Mouse (Mus musculus): ENCODE measurements around the gene Clic1.
A peak's percentile ranks its signal among the peaks of the same experiment; 100 is the strongest.
"Not testable (repeated sequence)": the region's sequence is repeated elsewhere in the genome, so short reads cannot be mapped to it uniquely, and the experiment has no call there.

Clic1 gene

DNA sequence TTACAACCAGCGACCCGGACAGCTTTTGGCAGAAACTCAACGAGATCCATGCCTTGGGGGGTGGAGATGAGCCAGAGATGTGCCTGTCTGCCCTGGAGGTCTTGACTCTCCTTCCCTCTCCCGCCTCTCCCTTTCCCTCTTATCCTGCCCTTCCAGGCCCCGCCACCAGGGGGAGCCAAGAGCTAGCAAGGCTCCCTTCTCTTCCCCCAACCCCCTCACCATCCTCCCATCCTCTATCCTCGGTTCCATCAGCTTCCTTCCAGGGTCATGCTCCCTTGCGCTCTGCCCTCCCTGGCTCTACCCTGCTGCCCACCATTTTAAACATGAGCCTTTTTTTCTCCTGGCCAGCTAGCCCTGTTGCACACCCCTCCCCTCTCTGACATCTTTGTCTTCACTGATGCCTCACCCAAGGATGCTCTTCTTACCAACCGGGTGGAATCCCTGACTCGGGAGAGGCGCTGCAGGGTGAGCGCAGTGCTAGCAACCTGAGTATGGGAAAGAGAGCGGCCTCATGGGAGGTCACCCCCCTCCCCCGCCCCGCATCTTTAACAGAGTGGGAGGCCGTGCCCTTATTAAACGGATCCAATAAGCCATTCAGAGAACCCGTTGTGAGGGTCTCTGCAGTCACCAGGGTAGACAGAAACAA lies 28.5 kb upstream of the Clic1 start:
- peak; percentile 93 for DNase-seq

DNA sequence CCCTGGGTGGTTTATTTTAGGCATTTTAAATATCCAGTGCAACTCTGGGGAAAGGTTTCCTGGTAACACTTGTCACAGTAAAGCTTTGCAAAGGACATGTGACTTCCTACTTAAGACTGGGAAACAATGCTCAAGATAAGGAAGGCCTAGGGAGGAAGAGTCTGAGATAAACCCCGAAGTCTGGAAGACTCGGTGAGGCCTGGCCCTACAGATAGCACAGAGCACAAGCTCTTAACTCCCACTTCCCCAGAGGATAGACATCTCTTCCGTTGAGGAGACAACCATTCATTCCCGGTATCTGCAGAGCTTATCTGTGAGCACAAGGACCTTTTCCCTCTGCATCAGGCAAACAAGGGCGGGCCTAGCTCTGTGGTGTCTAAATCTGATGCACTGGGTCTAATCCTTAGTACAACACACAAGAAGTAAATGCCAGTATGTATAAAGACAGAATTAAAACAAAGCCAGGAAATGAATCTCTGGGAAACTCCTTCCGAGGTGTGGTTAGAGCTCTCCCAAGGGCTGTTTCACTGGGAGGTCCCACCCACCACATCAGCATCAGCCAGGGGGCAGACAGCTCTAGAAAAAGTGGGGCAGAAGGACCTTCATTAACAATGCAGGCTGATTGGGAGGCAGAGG lies 27.8 kb upstream of the Clic1 start:
- DNase-seq: peak; percentile 46

DNA sequence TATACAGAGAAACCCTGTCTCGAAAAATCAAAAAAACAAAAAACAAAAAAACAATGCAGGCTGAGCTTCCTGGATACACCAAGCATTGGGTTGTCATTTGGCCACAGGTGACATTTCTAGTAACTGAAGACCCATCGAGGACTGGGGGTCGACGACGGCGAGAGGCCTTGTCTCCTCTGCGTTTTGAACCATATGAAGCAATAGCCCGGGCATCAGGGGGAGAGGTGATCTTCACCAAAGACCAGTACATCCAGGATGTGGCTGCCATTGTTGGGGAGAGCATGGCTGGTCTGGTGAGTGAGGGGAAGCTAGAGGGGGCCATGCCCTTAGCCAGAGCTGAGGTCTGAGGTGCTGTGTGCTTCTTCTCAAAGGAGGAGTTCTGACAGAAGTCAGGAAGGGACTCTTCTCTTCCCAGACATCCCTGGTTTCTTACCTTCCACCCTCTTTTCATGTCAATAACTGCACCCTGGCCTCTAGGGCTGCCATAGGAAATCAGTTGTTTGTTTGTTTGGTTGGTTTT lies 27.2 kb upstream of the Clic1 start:
- DNase-seq: no peak

DNA sequence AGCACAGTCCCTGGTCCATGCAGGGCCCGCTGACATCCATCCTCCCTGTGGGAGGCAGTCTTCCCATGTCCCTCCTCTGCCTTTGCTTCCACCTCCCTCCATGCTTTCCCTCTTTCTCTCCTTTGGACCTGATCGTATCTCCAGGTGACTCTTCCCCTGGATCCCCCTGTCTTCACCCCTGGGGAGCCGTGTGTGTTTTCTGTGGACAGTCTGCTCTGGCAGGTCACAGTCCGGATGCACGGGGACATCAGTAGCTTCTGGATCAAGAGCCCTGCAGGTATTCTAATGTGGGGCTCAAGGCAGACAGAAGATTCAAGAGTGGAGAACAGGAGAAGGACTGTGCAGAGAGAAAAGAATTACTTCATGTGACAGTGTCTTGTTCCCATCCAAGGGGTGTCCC lies 26.5 kb upstream of the Clic1 start:
- DNase-seq: no peak

DNA sequence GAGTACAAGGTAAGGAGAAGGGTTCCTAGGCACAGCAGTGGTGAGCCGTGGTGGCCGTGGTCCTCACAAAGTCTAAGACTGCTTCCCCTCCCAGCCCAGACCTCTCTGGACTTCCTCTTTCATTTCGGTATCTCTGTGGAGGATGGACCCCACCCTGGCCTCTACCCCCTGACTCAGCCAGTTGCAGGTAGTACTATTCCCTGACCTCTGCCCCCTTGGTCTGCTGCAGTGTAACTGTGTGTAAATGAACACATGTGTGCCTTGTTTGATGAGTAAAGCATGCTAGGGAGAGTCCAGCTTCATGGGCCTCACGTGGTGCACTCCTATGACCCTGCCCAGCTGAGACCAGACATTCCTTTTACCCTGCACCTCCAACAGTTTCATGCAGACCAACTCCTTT lies 26.0 kb upstream of the Clic1 start:
- DNase-seq: no peak

DNA sequence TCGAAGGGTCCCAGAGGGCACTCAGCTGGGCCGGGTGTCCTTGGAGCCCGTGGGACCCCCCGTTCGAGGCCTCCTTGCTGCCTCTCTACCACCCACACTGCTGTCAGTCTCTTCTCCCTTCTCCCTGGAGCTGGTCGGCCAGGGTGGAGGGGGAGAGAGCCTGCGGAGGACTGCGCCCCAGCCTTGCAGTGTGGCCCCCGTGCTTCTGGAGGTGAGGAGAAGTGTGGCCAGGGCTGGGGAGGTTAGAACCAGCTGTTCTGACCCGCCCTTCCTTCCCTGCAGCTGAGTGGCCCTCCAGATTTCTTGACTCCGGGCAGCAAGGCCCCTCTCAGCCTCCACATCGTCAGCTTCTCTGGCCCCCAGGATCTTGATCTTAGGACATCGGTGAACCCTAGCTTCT lies 25.5 kb upstream of the Clic1 start:
- DNase-seq: no peak

DNA sequence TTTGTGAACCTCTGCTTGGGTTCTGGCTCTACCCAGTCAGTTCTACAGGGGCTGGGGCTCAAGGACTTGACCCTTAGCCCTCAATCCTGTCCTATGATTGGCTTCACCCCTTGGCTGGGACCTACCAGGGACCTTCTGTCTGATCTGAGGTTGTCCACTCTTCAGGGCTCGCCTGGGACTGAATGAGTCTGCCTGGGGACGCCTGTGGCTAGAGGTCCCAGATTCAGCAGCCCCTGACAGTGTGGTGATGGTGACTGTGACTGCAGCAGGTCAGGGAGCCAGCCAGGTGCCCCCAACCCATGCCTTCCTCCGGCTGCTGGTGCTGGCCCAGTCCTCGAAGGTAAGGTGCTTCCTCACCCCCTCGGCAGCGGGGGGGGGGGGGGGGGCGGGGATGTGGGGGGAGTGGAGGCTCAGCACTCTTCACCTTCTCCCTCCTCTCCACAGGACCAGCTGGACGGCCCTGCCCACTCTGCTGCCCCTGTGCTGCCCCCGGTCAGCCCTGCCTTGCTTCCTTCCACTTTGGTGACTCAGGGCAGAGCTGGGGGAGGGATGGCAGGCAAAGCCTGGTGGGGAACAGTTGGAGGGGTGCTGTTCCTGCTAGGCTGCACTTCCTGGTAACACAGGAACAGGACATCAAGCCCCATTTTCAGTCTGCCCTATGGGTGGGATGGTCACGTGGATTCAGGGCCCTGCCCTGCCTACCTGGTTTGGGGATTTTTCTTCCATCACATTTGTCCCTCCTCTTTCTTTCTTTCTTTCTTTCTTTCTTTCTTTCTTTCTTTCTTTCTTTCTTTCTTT lies 24.9 kb upstream of the Clic1 start:
- DNase-seq: no peak

DNA sequence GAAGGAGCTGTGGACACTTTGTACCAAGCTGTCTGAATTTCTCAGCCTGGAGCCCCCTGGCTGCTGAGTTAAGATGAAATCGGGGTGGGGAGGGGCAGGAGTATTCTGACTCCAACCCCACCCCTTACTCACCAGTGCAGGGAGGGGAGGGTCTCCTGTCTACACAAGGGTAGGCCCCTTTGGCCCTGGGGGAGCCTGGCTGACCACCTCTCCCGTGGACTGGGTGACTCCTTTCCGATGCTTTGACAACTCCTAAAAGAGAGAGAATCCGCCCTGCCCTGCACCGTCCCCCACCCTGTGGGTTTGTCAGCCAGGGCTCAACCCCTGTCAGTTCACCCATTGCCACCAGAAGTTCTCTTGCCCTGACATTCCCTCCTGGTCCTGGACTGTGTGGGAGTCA lies 23.6 kb upstream of the Clic1 start:
- no peak for DNase-seq

DNA sequence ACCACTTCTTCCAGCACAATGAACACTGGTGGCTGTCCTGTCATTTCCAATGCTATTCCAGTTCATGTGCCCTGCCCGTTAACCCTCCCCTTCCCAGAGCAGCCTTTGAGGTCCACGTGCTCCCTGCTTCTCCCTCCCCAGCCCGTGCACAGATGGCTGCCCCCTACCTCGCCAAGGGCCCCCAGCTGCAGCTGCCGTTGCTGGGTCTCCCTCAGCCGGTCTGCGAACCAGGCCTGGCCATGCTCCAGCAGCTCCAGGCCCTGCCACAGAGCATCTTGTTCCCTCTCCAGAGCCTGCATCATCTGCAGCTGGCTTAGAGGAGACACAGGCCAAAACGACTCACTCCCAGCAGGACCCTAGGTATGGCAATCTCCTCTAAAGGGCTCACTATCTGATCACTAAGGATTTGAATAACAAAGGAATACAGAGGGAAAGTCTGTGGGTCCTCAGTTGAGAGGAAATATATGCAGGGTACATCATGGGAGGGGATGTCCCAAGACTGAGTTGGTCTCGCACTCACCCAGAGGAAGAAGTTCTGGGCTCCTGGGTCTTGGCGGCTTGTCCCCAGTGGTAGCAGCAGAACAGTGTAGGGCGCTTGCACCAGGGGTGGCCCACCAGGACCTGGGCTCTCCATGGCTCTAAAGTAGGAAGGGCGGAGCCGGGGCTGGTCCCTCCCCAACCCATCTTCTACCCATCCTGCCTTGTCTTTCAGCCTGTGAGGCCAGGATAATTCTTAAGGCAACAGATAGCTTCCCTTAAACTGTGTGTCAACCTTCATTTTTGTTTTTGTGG lies 22.3 kb upstream of the Clic1 start, which contains the start of gene Sapcd1:
TSS of gene Sapcd1 (minus strand) at position 740 of the 792 bp plus-strand sequence.
- no peak for DNase-seq

DNA sequence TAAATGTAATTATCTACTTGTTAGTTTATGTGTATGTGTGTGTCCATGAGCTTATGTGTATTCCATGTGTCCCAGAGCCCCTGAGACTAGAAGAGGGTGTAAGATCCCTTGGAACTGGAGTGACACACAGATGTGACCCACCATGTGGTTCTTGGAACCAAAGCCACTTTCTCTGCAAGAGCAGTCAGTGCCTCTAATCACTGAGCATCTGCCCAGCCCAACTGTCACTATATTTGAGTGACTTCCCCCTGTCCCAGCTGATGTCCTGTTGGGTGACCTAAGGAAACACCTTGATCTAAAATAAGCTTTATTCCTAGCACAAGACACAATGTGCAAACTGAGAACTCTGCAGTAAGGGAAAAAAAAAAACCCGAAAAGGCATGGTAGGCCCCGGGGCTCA lies 21.5 kb upstream of the Clic1 start:
- no peak for DNase-seq

DNA sequence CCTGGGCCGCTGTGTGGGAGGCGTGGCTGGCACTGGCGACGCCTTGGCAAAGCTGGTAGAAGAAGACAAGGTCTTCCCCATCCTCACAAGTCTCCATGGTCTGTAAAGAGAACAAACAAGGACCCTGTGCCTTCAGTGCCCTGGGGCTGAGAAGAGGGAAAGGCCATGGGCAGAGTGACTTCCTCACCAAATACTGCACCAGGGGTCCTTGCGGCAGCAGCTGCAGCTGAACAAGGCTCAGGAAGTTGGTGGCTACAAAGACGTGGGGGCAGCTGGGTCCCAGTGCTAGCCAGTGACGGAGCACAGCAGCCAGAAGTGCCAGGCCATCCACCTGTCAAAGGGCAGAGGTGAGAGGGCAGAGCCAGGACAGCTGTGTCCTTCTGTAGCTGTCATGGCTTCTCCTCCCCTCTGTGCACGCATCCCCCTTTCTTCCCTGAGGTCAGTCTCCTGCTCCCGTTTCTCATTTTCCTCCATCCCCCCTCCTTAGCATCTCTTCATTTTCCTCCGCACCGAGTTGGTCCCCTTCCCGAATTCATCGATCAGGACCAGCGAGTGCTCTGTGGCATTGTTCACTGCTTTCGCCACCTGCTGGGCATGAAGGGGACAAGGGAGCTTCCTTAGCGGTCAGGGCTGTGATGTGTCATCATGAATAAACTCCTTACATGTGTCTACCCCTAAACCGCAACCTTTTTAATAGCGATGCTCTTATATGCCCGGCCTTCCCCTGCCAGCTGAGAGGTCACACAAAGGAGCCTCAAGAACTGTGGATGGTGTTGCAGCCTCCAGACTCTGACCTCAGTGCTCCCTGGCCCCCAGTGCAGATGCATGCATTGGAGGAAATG lies 19.9 kb upstream of the Clic1 start:
- DNase-seq: peak; percentile 36

DNA sequence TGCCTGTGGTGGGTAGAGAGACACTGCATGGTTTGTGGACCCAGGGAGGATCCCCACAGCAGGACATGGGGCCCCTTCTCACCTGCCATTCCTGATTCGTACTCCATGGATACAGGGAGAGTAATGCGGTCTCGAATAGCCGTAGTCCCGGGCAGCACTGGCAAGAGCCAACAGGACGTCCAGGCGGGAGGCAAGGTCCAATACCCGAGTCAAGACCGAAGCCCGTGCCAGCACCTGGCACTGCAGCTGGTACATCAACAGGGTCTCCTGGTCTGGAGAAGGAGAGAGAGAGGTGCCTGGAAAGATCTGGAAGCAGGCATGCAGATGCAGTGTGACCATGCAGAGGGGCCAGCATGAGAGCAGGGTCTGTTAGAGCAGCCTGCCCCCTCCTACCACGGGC lies 18.5 kb upstream of the Clic1 start:
- no peak for DNase-seq

DNA sequence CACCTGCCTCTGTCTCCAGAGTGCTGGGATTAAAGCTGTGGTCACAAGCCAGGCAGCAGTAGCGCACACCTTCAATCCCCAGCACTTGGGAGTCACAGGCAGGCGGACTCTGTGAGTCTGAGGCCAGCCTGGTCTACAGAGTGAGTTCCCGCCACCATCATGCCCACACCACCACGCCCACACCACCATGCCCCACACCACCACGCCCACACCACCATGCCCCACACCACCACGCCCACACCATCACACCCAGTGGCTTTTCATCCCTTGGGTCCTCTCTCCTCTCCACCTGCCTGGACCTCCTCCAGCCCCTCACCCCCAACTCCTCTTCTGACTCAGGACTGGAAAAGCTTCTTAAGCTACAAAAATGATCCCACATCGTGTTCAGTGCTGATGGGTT lies 17.9 kb upstream of the Clic1 start:
- DNase-seq: no peak

DNA sequence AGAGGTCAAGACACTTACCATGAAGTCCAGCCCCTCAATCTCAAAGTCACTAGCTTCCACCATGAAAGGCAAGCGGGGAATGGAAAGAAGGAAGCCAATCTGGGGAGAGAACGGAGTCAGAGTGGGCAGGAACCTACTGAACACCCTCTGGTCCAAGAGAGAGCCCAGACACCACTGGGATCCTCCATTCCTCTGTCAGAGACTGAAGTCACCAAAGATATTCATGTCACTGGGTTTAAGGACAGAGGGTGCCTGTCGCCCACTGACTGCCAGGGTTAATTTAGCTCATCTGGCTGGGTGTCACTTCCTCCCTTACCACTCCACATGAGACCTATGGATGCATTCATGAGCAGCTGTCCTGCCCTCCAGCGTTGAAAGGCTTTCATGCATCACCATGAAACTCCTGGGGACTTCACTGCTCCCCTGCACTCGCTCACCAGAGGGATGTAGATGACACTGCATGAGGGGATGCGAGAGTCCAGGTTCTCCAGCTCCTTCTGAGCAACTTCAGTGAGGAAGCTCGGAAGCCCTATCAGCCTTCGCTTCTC lies 17.4 kb upstream of the Clic1 start:
- no peak for DNase-seq

DNA sequence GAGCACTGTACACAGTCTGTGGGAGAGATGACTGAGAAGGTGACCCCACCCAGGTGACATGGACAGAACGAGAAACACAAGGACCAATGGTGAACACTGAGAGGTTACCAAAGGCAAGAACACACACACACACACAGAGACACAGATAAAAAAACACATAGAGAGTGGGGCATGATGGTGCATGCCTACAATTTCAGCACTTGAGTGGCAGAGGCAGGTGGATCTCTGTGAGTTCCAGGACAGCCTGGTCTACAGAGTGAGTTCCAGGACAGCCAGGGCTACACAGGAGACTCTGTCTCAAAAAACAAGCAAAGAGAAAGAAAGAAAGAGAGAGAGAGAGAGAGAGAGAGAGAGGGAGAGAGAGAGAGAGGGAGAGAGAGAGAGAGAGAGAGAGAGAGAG lies 16.1 kb upstream of the Clic1 start:
- DNase-seq: not testable (repeated sequence)

DNA sequence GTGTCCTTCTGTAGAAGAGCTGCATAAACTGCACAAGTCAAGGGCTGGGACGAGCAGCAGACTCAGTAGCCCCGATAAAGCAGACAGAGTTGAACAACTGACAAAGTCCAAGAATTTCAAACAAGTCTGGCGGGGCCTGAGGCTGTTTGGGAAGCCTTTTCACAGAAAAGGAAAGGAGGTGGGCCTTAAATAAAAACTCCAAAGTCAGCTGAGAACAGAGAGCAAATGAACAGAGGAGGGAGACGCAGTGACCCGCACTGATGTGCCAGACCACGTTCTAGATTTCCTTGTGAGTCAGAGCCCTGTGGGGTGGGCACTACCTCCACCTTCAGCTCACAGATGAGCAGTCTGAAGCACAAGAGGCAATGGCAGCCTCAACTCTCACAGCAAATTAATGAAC lies 14.9 kb upstream of the Clic1 start:
- no peak for DNase-seq

DNA sequence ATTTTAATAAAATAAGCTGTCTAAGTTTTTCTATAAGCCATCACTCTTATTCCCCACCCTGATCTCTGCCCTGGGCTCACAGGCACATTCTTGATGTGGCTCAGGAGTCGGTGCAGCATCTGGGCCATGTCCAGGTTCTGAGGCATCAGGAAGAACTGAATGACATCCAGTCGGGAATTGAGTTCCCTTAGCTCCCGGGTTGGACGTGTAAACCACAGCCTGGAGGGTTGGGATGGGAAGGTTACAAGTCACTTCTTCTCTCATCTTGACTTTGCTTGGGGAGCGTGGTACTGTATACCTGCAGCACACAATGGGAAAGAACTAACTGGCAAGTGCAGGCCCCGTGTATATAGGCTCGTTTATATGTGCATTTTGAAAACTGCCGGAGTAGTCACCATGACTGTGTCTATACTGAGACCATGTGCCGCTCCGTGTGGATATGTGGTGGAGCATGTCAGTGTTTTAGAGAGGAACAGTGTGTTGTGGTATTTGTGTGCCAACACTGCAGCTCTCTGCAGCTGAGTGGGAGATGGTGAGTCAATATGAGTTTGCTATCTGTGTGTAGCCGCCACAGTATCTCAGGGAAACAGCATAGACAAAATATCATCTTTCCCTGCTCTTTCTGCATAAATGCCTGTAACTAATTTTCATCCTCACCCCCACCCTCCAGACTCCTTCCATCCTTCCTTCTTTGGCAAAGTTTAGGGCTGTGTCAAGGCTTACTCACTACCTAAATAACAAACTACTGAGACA lies 10.5 kb upstream of the Clic1 start:
- no peak for DNase-seq

DNA sequence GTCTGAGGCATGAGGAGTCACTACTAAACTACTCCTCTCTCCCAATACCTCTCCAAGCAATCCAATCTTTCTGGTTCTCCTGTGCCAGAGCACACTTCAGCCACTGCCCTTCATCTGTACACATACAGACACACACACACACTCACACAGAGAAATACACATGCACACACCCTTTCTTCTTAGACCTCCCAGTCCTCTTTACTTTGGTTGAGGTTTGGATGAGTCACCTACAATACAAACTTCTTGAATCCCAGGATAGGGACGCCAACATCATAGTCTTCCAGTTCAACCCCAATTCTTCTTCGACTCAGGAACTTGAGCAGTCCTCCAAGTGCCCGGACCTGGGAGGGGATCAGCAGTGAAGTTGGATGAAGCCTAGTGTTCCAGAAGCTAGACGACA lies 6.0 kb upstream of the Clic1 start:
- DNase-seq: no peak

DNA sequence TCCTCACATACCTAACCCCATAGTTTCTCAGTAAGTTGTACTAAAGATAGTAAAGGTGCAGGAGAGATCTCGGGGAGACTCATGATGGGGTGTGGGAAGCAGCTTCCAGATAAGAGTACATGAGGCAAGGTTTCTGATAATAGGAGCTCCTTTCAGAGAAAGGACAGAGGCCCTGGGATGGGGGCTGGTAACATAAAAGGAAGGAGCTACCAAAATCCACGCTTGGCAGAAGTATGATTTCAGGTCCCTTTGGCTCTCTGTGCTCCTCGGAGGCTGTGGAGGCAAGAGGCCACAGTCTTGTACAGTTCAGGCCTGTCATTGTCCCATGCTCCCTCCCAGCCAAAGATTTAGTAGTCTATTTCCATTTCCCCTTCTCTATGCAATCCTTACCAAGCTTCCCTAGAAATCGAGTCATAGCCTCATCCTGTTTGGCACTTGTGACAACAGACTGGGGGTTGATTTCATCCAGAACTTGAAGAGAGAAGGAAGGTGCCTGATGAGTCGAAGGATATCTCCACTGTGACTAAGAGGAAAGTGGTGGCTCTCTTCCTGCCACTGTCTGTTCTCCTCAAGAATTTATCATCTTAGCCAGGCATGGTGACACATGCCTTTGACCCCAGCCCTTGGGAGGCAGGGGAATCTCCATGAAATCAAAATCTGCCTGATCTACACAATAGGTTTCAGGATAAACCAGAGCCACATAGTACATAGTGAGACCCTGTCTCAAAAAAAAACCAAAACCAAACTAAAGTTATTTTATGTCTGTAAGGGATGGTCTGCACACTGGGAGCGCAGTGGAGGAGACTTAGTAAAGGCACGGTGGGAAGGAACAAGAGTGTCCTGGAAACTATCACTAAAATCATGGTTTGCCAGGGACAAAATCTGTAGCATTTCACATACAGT lies 4.6 kb upstream of the Clic1 start:
- DNase-seq: no peak
